Mouse (Mus musculus) heart, adult 2 months (tissue): ENCODE results near the gene Hoxb9. TPM values are rescaled to one million over a fixed set of nuclear protein-coding genes. Genes with fewer than 3 reads are reported as not detected.
A peak's percentile ranks its signal among the peaks of the same experiment; 100 is the strongest.

ENCODE experiments used
- DNase-seq, 2 experiments: peaks; one replicate each; pipeline ENCODE4 v3.0.0; 2021
- H3K27ac ChIP-seq: fragments of 200-600 bp; 2 replicates; pipeline ENCODE4 v1.8.1; 2022
- H3K27me3 ChIP-seq: fragments of 200-500 bp; 2 replicates; pipeline ENCODE4 v1.6.1; 2012; ENCODE audit warnings: mild to moderate bottlenecking, low read length, inconsistent platforms, mixed read lengths; ENCODE audit not compliant: control insufficient read depth, insufficient read depth
- H3K36me3 ChIP-seq: fragments of 200-500 bp; 2 replicates; pipeline ENCODE4 v1.6.1; 2012; ENCODE audit warnings: low read length, inconsistent platforms; ENCODE audit not compliant: control insufficient read depth, insufficient read depth
- H3K4me1 ChIP-seq: fragments of 200-500 bp; 2 replicates; pipeline ENCODE4 v1.6.1; 2011; ENCODE audit warnings: low read length; ENCODE audit not compliant: control insufficient read depth, insufficient read depth
- H3K4me3 ChIP-seq: fragments of 200-600 bp; 2 replicates; pipeline ENCODE4 v1.8.1; 2022
- H3K79me2 ChIP-seq: fragments of 200-500 bp; replicated peaks from 2 replicates; pipeline ENCODE4 v1.6.1; 2012; ENCODE audit warnings: mild to moderate bottlenecking, inconsistent platforms, low read length, moderate library complexity, mixed read lengths; ENCODE audit not compliant: control insufficient read depth, insufficient read depth
- H3K9ac ChIP-seq: fragments of 200-500 bp; 2 replicates; pipeline ENCODE4 v1.6.1; 2012; ENCODE audit warnings: low read depth, mild to moderate bottlenecking, control low read depth, inconsistent platforms, low read length, mixed read lengths
- CTCF ChIP-seq: fragments of 200-600 bp; IDR thresholded peaks from 2 replicates; pipeline ENCODE4 v1.8.1; 2022; ENCODE audit warnings: antibody characterized with exemption, mild to moderate bottlenecking, moderate library complexity
- EP300 ChIP-seq: fragments of 200-500 bp; IDR thresholded peaks from 2 replicates; pipeline ENCODE4 v1.6.1; 2011; ENCODE audit warnings: low read depth, low read length, control low read depth; ENCODE audit not compliant: insufficient read depth
- POLR2A ChIP-seq: fragments of 200-500 bp; IDR thresholded peaks from 2 replicates; pipeline ENCODE4 v1.6.1; 2011; ENCODE audit warnings: mild to moderate bottlenecking, low read depth, low read length, control low read depth; ENCODE audit not compliant: insufficient read depth
- WGBS: fragments of 180-500 bp; shearing (Covaris S2); methylation state at CpG from one replicate; pipeline ENCODE4 v1.1.7; 2018; 5-methylcytosine and 5-hydroxymethylcytosine counted together
- intact Hi-C: fragments of 180-260 bp; cut with DNase I; formaldehyde crosslinking; loops from one replicate; pipeline ENCODE4 v1.15.1; 2025
- polyA plus RNA-seq: library from polyadenylated mRNA; depleted of rRNA; stranded (reverse); fragments of >200 nt; gene quantifications from 2 replicates; pipeline ENCODE4 v1.2.3, GENCODE M21; 2012
- total RNA-seq, 2 experiments: library from RNA; stranded (reverse); gene quantifications; 2 replicates each; pipeline ENCODE4 v1.2.3; 2021

Gene Hoxb9
- total and polyA plus RNA-seq, 3 experiments, result not detected

GRCm38 (mm10) chr11:96271541-96272011 lies 319 bp downstream of the Hoxb9 start:
- H3K27ac ChIP-seq, result no peak overlapping the region
- WGBS, result 1% methylated on average over 52 of the region's 52 CpGs
- intact Hi-C loops, result no loop called here
- TF ChIP-seq EP300 (no peak), CTCF (no peak), POLR2A (no peak)
- no peaks in the 10 kb centered on the region; the same call in 1 of the 2 replicates for H3K4me1 ChIP-seq
- H3K79me2 ChIP-seq, result no peaks in the 10 kb centered on the region
- no peaks in the 10 kb centered on the region for H3K36me3 ChIP-seq
- H3K27me3 ChIP-seq, result peaks cover 36% of the 10 kb centered on the region
- H3K4me3 ChIP-seq, result no peak overlapping the region
- peak in 1 of 2 experiments; percentile 42 for DNase-seq
- H3K9ac ChIP-seq, result no peak overlapping the region

- no peaks in the 10 kb centered on the region for H3K36me3 ChIP-seq
- intact Hi-C loops, result no loop called here
- H3K9ac ChIP-seq, result no peak overlapping the region
- TF ChIP-seq EP300 (no peak), CTCF (no peak), POLR2A (no peak)
- no peak for DNase-seq
- H3K27me3 ChIP-seq, result peaks cover 32% of the 10 kb centered on the region
- no peak overlapping the region for H3K27ac ChIP-seq
- WGBS, result 2% methylated on average over 58 of the region's 58 CpGs
- no peaks in the 10 kb centered on the region; the same call in 1 of the 2 replicates for H3K4me1 ChIP-seq
- no peak overlapping the region for H3K4me3 ChIP-seq
- H3K79me2 ChIP-seq, result no peaks in the 10 kb centered on the region
Observed at GRCm38 (mm10) chr11:96272024-96272921, 1.0 kb downstream of the Hoxb9 start.

- Histone ChIP-seq H3K27ac (no peak overlapping the region), H3K27me3 (peaks cover 34% of the 10 kb centered on the region), H3K4me3 (no peak overlapping the region), H3K79me2 (no peaks in the 10 kb centered on the region), H3K4me1 (no peaks in the 10 kb centered on the region; the same call in 1 of the 2 replicates), H3K36me3 (no peaks in the 10 kb centered on the region), H3K9ac (no peak overlapping the region)
- intact Hi-C loops, result no loop called here
- WGBS, result 11% methylated on average over 10 of the region's 10 CpGs
- no peak for DNase-seq
- TF ChIP-seq POLR2A (no peak), CTCF (no peak), EP300 (no peak)
Observed at GRCm38 (mm10) chr11:96274428-96274827, 3.2 kb downstream of the Hoxb9 start.

- no peaks in the 10 kb centered on the region for H3K79me2 ChIP-seq
- DNase-seq, result no peak
- WGBS, result 9% methylated on average over 4 of the region's 4 CpGs
- no peaks in the 10 kb centered on the region for H3K36me3 ChIP-seq
- H3K27ac ChIP-seq, result no peak overlapping the region
- TF ChIP-seq EP300 (no peak), POLR2A (no peak), CTCF (no peak)
- intact Hi-C loops, result loop anchor here (5.0 kb wide), 2 partner anchors 276 to 586 kb away; no protein-coding TSS in a partner anchor
- no peak overlapping the region for H3K4me3 ChIP-seq
- no peaks in the 10 kb centered on the region; the same call in 1 of the 2 replicates for H3K4me1 ChIP-seq
- H3K27me3 ChIP-seq, result peaks cover 39% of the 10 kb centered on the region
- no peak overlapping the region for H3K9ac ChIP-seq
Observed at GRCm38 (mm10) chr11:96275896-96276295, 4.6 kb downstream of the Hoxb9 start.

- DNase-seq, result no peak
- H3K27me3 ChIP-seq, result peaks cover 34% of the 10 kb centered on the region
- WGBS, result 5% methylated on average over 35 of the region's 35 CpGs
- no peaks in the 10 kb centered on the region for H3K4me1 ChIP-seq
- H3K36me3 ChIP-seq, result no peaks in the 10 kb centered on the region
- no peaks in the 10 kb centered on the region for H3K79me2 ChIP-seq
- H3K4me3 ChIP-seq, result no peak overlapping the region
- TF ChIP-seq EP300 (no peak), POLR2A (no peak), CTCF (no peak)
- intact Hi-C loops, result loop anchor here (2.0 to 5.0 kb wide), 3 partner anchors 275 to 585 kb away; no protein-coding TSS in a partner anchor
- no peak overlapping the region for H3K27ac ChIP-seq
- H3K9ac ChIP-seq, result no peak overlapping the region
Observed at GRCm38 (mm10) chr11:96277151-96278044, 6.1 kb downstream of the Hoxb9 start.
